In the genomic region with DNA sequence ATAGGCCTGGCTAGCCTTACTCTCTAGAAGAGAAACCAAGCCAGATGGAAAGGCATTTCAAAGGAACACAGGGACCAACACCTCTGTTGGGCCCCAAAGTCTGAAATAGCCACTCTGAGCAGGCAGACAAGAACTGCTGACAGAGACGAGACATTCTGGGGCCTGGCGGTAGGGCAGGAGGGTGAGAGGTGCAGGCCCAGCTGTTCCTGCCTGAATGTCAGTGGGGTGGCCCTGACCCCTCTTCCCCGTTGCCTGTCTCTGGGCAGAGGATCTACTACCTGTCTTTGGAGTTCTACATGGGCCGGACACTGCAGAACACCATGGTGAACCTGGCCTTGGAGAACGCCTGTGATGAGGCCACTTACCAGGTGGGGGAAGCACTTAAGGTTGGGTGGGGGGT, we compare ENCODE assay signal across 15 mouse cellular contexts. TPM values are rescaled to one million over a fixed set of nuclear protein-coding genes. Genes with fewer than 3 reads are reported as not detected.
DNase-seq lines count a peak whose midpoint lies in the region; ATAC-seq and TF ChIP-seq lines count a peak whose summit lies in the region.
"Had no signal": no experiment of that assay in that cellular context is flagged by ENCODE, and none has a peak within 500 bp of the region (broad histone marks: within the 10 kb centered on the region; RNA-seq: fewer than 3 reads in every experiment).

No protein-coding gene starts in this region.

- TF ChIP-seq EP300 in stomach, postnatal 0 days (optimal IDR thresholded peaks at IDR 0.05): no peak

- peaks cover 47% of the 10 kb centered on the region for H3K36me3 ChIP-seq in heart, embryonic 10.5 days
- H3K36me3 ChIP-seq in hindbrain, embryonic 13.5 days: peaks cover 4% of the 10 kb centered on the region; the same call in 1 of the 2 replicates
- H3K36me3 ChIP-seq in hindbrain, embryonic 16.5 days (ENCODE audit: control insufficient read depth, insufficient read depth, low read length): no peaks in the 10 kb centered on the region
- 0 out of 2 replicates have a peak, but pooled peaks cover 2% of the 10 kb centered on the region for H3K36me3 ChIP-seq in lung, embryonic 14.5 days (ENCODE audit: insufficient read depth)
- no peaks in the 10 kb centered on the region for H3K36me3 ChIP-seq in stomach, postnatal 0 days (ENCODE audit: control insufficient read depth, insufficient read depth, low read length)
- H3K36me3 ChIP-seq in hindbrain, embryonic 10.5 days: peaks cover 9% of the 10 kb centered on the region; the same call in 1 of the 2 replicates

- no peak overlapping the region for H3K4me2 ChIP-seq in hindbrain, embryonic 13.5 days
- H3K4me2 ChIP-seq in hindbrain, embryonic 16.5 days (ENCODE audit: low read length): no peak overlapping the region; the same call in 1 of the 2 replicates
- peak overlapping the region; percentile 15; the same call in 1 of the 2 replicates for H3K4me2 ChIP-seq in lung, embryonic 14.5 days
- peak overlapping the region; percentile 44 for H3K4me2 ChIP-seq in stomach, postnatal 0 days (replicated peaks; ENCODE audit: low read depth)

- intact Hi-C loops in heart, postnatal 25 days (cut with DNase I): no loop called here

- peak overlapping the region; percentile 88 for H3K27ac ChIP-seq in heart, embryonic 10.5 days
- no peak overlapping the region for H3K27ac ChIP-seq in hindbrain, embryonic 13.5 days
- no peak overlapping the region for H3K27ac ChIP-seq in hindbrain, embryonic 16.5 days (ENCODE audit: low read depth, low read length)
- H3K27ac ChIP-seq in lung, embryonic 14.5 days (ENCODE audit: low read depth): no peak overlapping the region
- no peak overlapping the region; the same call in 1 of the 2 replicates for H3K27ac ChIP-seq in stomach, postnatal 0 days (replicated peaks)
- no peak overlapping the region for H3K27ac ChIP-seq in hindbrain, embryonic 10.5 days

- H3K4me3 ChIP-seq in heart, embryonic 10.5 days: peak overlapping the region; percentile 59
- no peak overlapping the region for H3K4me3 ChIP-seq in hindbrain, embryonic 13.5 days
- H3K4me3 ChIP-seq in hindbrain, embryonic 16.5 days (ENCODE audit: low read length): no peak overlapping the region
- H3K4me3 ChIP-seq in lung, embryonic 14.5 days (ENCODE audit: low read depth, low read length): no peak overlapping the region
- H3K4me3 ChIP-seq in lung, adult 2 months (replicated peaks; ENCODE audit: extremely low read depth, low read depth, low read length): no peak overlapping the region
- no peak overlapping the region; the same call in 1 of the 2 replicates for H3K4me3 ChIP-seq in stomach, postnatal 0 days (ENCODE audit: low read depth, low read length)
- H3K4me3 ChIP-seq in hindbrain, embryonic 10.5 days: no peak overlapping the region

- 63% methylated on average over 5 of the region's 5 CpGs for WGBS in heart, embryonic 10.5 days
- WGBS in hindbrain, embryonic 13.5 days: 85% methylated on average over 5 of the region's 5 CpGs
- WGBS in hindbrain, embryonic 16.5 days: 78% methylated on average over 5 of the region's 5 CpGs
- WGBS in lung, embryonic 14.5 days: 68% methylated on average over 5 of the region's 5 CpGs
- WGBS in lung, adult 2 months: 78% methylated on average over 5 of the region's 5 CpGs
- WGBS in stomach, postnatal 0 days: 80% methylated on average over 5 of the region's 5 CpGs
- WGBS in hindbrain, embryonic 10.5 days: 80% methylated on average over 5 of the region's 5 CpGs

- DNase-seq in heart, embryonic 10.5 days (ENCODE audit: low spot score): no peak
- DNase-seq in heart, postnatal 25 days (ENCODE audit: low spot score): no peak
- no peak for DNase-seq in lung, embryonic 14.5 days
- DNase-seq in lung, adult 2 months: no peak
- no peak for DNase-seq in stomach, postnatal 0 days (ENCODE audit: low spot score)
- DNase-seq in hindbrain, embryonic 10.5 days (ENCODE audit: low spot score): no peak
- DNase-seq: liver; liver, postnatal 0 days; midbrain, embryonic 14.5 days; retina, postnatal 1 day had no signal

- no peak for ATAC-seq in hindbrain, embryonic 13.5 days (ENCODE audit: low FRiP score)
- ATAC-seq in hindbrain, embryonic 16.5 days: no peak
- no peak for ATAC-seq in lung, embryonic 14.5 days (ENCODE audit: insufficient read depth)
- no peak for ATAC-seq in stomach, postnatal 0 days (ENCODE audit: low FRiP score, low TSS enrichment)
- ATAC-seq: forebrain, embryonic 16.5 days; liver, postnatal 0 days had no signal

- H3K9ac ChIP-seq in hindbrain, embryonic 13.5 days: peak overlapping the region; percentile 24; the same call in 1 of the 2 replicates
- H3K9ac ChIP-seq in hindbrain, embryonic 16.5 days (ENCODE audit: low read depth, low read length): no peak overlapping the region
- H3K9ac ChIP-seq in lung, embryonic 14.5 days: 0 out of 2 replicates have a peak overlapping the region, but pooled peaks have one; percentile 9
- no peak overlapping the region for H3K9ac ChIP-seq in stomach, postnatal 0 days (ENCODE audit: low read length)
- H3K9ac ChIP-seq: liver, postnatal 0 days had no signal

- TF ChIP-seq POLR2A in lung, adult 2 months (IDR thresholded peaks at IDR 0.05; ENCODE audit: borderline replicate concordance, extremely low read depth, low read depth, low read length): no peak

- H3K27me3 ChIP-seq in heart, embryonic 10.5 days (ENCODE audit: insufficient read depth, poor library complexity, severe bottlenecking): peaks cover 29% of the 10 kb centered on the region; the same call in 1 of the 2 replicates
- peaks cover 10% of the 10 kb centered on the region; the same call in 1 of the 2 replicates for H3K27me3 ChIP-seq in hindbrain, embryonic 13.5 days
- no peaks in the 10 kb centered on the region for H3K27me3 ChIP-seq in hindbrain, embryonic 16.5 days (replicated peaks; ENCODE audit: control insufficient read depth, insufficient read depth, low read length)
- H3K27me3 ChIP-seq in lung, embryonic 14.5 days (ENCODE audit: insufficient read depth, low read length): no peaks in the 10 kb centered on the region
- H3K27me3 ChIP-seq in stomach, postnatal 0 days (ENCODE audit: control insufficient read depth, insufficient read depth, low read length): no peaks in the 10 kb centered on the region
- peaks cover 33% of the 10 kb centered on the region; the same call in 1 of the 2 replicates for H3K27me3 ChIP-seq in hindbrain, embryonic 10.5 days (ENCODE audit: insufficient read depth, poor library complexity, severe bottlenecking)

- H3K4me1 ChIP-seq in heart, embryonic 10.5 days: peaks cover 68% of the 10 kb centered on the region
- peaks cover 20% of the 10 kb centered on the region for H3K4me1 ChIP-seq in hindbrain, embryonic 13.5 days (replicated peaks)
- 0 out of 2 replicates have a peak, but pooled peaks cover 8% of the 10 kb centered on the region for H3K4me1 ChIP-seq in hindbrain, embryonic 16.5 days (ENCODE audit: control insufficient read depth, insufficient read depth, low read depth, low read length)
- H3K4me1 ChIP-seq in lung, embryonic 14.5 days (ENCODE audit: insufficient read depth): no peaks in the 10 kb centered on the region
- H3K4me1 ChIP-seq in lung, adult 2 months (ENCODE audit: control insufficient read depth, insufficient read depth, low read length): peaks cover 8% of the 10 kb centered on the region
- no peaks in the 10 kb centered on the region; the same call in 1 of the 2 replicates for H3K4me1 ChIP-seq in stomach, postnatal 0 days (replicated peaks; ENCODE audit: control insufficient read depth, insufficient read depth)
- peaks cover 57% of the 10 kb centered on the region for H3K4me1 ChIP-seq in hindbrain, embryonic 10.5 days (replicated peaks)

- no peak for TF ChIP-seq CTCF in lung, embryonic 14.5 days (IDR thresholded peaks at IDR 0.05; ENCODE audit: low read depth)
- TF ChIP-seq CTCF in lung, adult 2 months (IDR thresholded peaks at IDR 0.05; ENCODE audit: insufficient read depth, low read length): no peak
- TF ChIP-seq CTCF in stomach, postnatal 0 days (IDR thresholded peaks at IDR 0.05; ENCODE audit: low read depth): no peak

- H3K9me3 ChIP-seq in heart, embryonic 10.5 days: no peaks in the 10 kb centered on the region
- H3K9me3 ChIP-seq in hindbrain, embryonic 13.5 days: no peaks in the 10 kb centered on the region
- H3K9me3 ChIP-seq in hindbrain, embryonic 16.5 days (ENCODE audit: control insufficient read depth, low read length): no peaks in the 10 kb centered on the region
- no peaks in the 10 kb centered on the region for H3K9me3 ChIP-seq in lung, embryonic 14.5 days (ENCODE audit: low read depth, low read length)
- no peaks in the 10 kb centered on the region for H3K9me3 ChIP-seq in stomach, postnatal 0 days (ENCODE audit: control insufficient read depth, low read length)
- no peaks in the 10 kb centered on the region for H3K9me3 ChIP-seq in hindbrain, embryonic 10.5 days

RNA-seq across cellular contexts. Expression of a gene that starts 1.2 kb away (rescaled TPM):
- polyA plus RNA-seq in heart, embryonic 10.5 days (2016; fragmentation: Nextera tagmentation; extraction: Ambion mirVana): 103 and 214 TPM in 2 replicates
- total RNA-seq in heart, postnatal 25 days (2021): 1,000 to 10,000 TPM; 1,128 to 1,145 TPM
- 4.9 and 5.7 TPM in 2 replicates for polyA plus RNA-seq in hindbrain, embryonic 13.5 days (2015; fragmentation: Nextera tagmentation; extraction: Ambion mirVana)
- polyA plus RNA-seq in hindbrain, embryonic 16.5 days (2015; fragmentation: Nextera tagmentation; extraction: Ambion mirVana): 10.2 and 13.2 TPM in 2 replicates
- 6.1 and 9.3 TPM in 2 replicates for polyA plus RNA-seq in lung, embryonic 14.5 days (2014; fragmentation: Nextera tagmentation; extraction: Ambion mirVana)
- polyA plus RNA-seq in lung, adult 2 months (2012; rRNA removed): 32.8 and 135 TPM in 2 replicates
- 8.0 and 10.5 TPM in 2 replicates for polyA plus RNA-seq in stomach, postnatal 0 days (2015; fragmentation: Nextera tagmentation; extraction: Ambion mirVana)
- polyA plus RNA-seq in hindbrain, embryonic 10.5 days (2016; fragmentation: Nextera tagmentation; extraction: Ambion mirVana): 1.3 and 1.9 TPM in 2 replicates

RNA-seq across cellular contexts. Expression of a gene that starts 13.7 kb away (rescaled TPM):
- 59.9 and 61.6 TPM in 2 replicates for polyA plus RNA-seq in heart, embryonic 10.5 days (2016; fragmentation: Nextera tagmentation; extraction: Ambion mirVana)
- total RNA-seq in heart, postnatal 25 days (2021): 10 to 100 TPM; 43.2 to 55.2 TPM
- polyA plus RNA-seq in hindbrain, embryonic 13.5 days (2015; fragmentation: Nextera tagmentation; extraction: Ambion mirVana): 42.0 and 43.2 TPM in 2 replicates
- 184 and 232 TPM in 2 replicates for polyA plus RNA-seq in hindbrain, embryonic 16.5 days (2015; fragmentation: Nextera tagmentation; extraction: Ambion mirVana)
- polyA plus RNA-seq in lung, embryonic 14.5 days (2014; fragmentation: Nextera tagmentation; extraction: Ambion mirVana): 34.8 and 35.1 TPM in 2 replicates
- polyA plus RNA-seq in lung, adult 2 months (2012; rRNA removed): 210 and 287 TPM in 2 replicates
- polyA plus RNA-seq in stomach, postnatal 0 days (2015; fragmentation: Nextera tagmentation; extraction: Ambion mirVana): 53.4 and 57.3 TPM in 2 replicates
- 20.5 and 20.7 TPM in 2 replicates for polyA plus RNA-seq in hindbrain, embryonic 10.5 days (2016; fragmentation: Nextera tagmentation; extraction: Ambion mirVana)

RNA-seq across cellular contexts. Expression of a gene that starts 21.9 kb away (rescaled TPM):
- polyA plus RNA-seq in heart, embryonic 10.5 days (2016; fragmentation: Nextera tagmentation; extraction: Ambion mirVana): 129 and 146 TPM in 2 replicates
- 10 to 100 TPM; 76.1 to 88.8 TPM for total RNA-seq in heart, postnatal 25 days (2021)
- polyA plus RNA-seq in hindbrain, embryonic 13.5 days (2015; fragmentation: Nextera tagmentation; extraction: Ambion mirVana): 103 and 107 TPM in 2 replicates
- 81.4 and 106 TPM in 2 replicates for polyA plus RNA-seq in hindbrain, embryonic 16.5 days (2015; fragmentation: Nextera tagmentation; extraction: Ambion mirVana)
- polyA plus RNA-seq in lung, embryonic 14.5 days (2014; fragmentation: Nextera tagmentation; extraction: Ambion mirVana): 177 and 200 TPM in 2 replicates
- 136 and 194 TPM in 2 replicates for polyA plus RNA-seq in lung, adult 2 months (2012; rRNA removed)
- 42.3 and 52.0 TPM in 2 replicates for polyA plus RNA-seq in stomach, postnatal 0 days (2015; fragmentation: Nextera tagmentation; extraction: Ambion mirVana)
- 198 and 221 TPM in 2 replicates for polyA plus RNA-seq in hindbrain, embryonic 10.5 days (2016; fragmentation: Nextera tagmentation; extraction: Ambion mirVana)

RNA-seq across cellular contexts. Expression of a gene that starts 33.1 kb away (rescaled TPM):
- 0.10 and 1.1 TPM in 2 replicates for polyA plus RNA-seq in heart, embryonic 10.5 days (2016; fragmentation: Nextera tagmentation; extraction: Ambion mirVana)
- 1 to 10 TPM; 3.4 to 4.4 TPM for total RNA-seq in heart, postnatal 25 days (2021)
- 23.5 and 27.7 TPM in 2 replicates for polyA plus RNA-seq in hindbrain, embryonic 13.5 days (2015; fragmentation: Nextera tagmentation; extraction: Ambion mirVana)
- 29.1 and 37.1 TPM in 2 replicates for polyA plus RNA-seq in hindbrain, embryonic 16.5 days (2015; fragmentation: Nextera tagmentation; extraction: Ambion mirVana)
- 0.47 and 1.1 TPM in 2 replicates for polyA plus RNA-seq in lung, embryonic 14.5 days (2014; fragmentation: Nextera tagmentation; extraction: Ambion mirVana)
- polyA plus RNA-seq in lung, adult 2 months (2012; rRNA removed): 7.3 and 11.0 TPM in 2 replicates
- 0.83 and 1.3 TPM in 2 replicates for polyA plus RNA-seq in stomach, postnatal 0 days (2015; fragmentation: Nextera tagmentation; extraction: Ambion mirVana)
- 4.4 and 13.2 TPM in 2 replicates for polyA plus RNA-seq in hindbrain, embryonic 10.5 days (2016; fragmentation: Nextera tagmentation; extraction: Ambion mirVana)
- total RNA-seq: granulocyte monocyte progenitor cell, adult 5-6 weeks; megakaryocyte progenitor cell, adult 5-6 weeks had no signal

RNA-seq across cellular contexts. Expression of a gene that starts 44.5 kb away (rescaled TPM):
- 12.5 and 15.0 TPM in 2 replicates for polyA plus RNA-seq in heart, embryonic 10.5 days (2016; fragmentation: Nextera tagmentation; extraction: Ambion mirVana)
- 10 to 100 TPM; 42.6 to 44.3 TPM for total RNA-seq in heart, postnatal 25 days (2021)
- polyA plus RNA-seq in hindbrain, embryonic 13.5 days (2015; fragmentation: Nextera tagmentation; extraction: Ambion mirVana): 17.5 and 17.6 TPM in 2 replicates
- 19.6 and 23.1 TPM in 2 replicates for polyA plus RNA-seq in hindbrain, embryonic 16.5 days (2015; fragmentation: Nextera tagmentation; extraction: Ambion mirVana)
- polyA plus RNA-seq in lung, embryonic 14.5 days (2014; fragmentation: Nextera tagmentation; extraction: Ambion mirVana): 13.4 and 22.2 TPM in 2 replicates
- 303 and 441 TPM in 2 replicates for polyA plus RNA-seq in lung, adult 2 months (2012; rRNA removed)
- polyA plus RNA-seq in stomach, postnatal 0 days (2015; fragmentation: Nextera tagmentation; extraction: Ambion mirVana): 5.2 and 5.7 TPM in 2 replicates
- polyA plus RNA-seq in hindbrain, embryonic 10.5 days (2016; fragmentation: Nextera tagmentation; extraction: Ambion mirVana): 13.1 and 14.7 TPM in 2 replicates

Comparison
In these comparisons a context has a peak if more than half of its experiments do, and no peak if none do; other contexts are left out.
1. H3K9ac ChIP-seq: peak in hindbrain, embryonic 13.5 days (single experiment) and lung, embryonic 14.5 days (single experiment); none in hindbrain, embryonic 16.5 days (single experiment) and stomach, postnatal 0 days (single experiment).
2. H3K4me2 ChIP-seq: peak in lung, embryonic 14.5 days (single experiment) and stomach, postnatal 0 days (single experiment); none in hindbrain, embryonic 13.5 days (single experiment) and hindbrain, embryonic 16.5 days (single experiment).